Mouse (Mus musculus): ENCODE measurements around the gene Slc20a1. TPM values are rescaled to one million over a fixed set of nuclear protein-coding genes. Genes with fewer than 3 reads are reported as not detected.

The Slc20a1 gene
- polyA plus RNA-seq, 1 experiment: 72.7 TPM

DNA sequence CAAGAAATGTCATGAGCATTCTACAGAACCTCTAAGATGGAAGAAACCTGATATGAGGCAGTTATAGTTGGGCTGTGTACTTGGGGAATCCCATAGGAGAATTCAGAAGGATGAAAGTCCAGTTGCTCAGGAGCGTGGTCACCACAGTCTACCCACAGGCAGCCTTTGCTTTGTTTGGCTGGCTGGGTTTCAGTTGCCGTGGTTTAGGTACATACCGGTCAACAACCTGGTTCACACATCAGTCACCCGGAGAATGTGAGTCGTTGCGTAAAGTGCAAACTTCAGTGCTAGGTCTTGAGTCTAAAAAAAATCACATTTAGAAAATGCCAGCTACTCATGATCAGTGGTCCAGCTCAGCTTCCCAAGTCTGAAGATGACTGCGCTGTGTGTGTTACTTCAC, 14.0 kb downstream of the Slc20a1 start:
- DNase-seq (ENCODE audit: low read depth): no peak
- TF ChIP-seq POLR2A (IDR thresholded peaks at IDR 0.05; ENCODE audit: borderline replicate concordance, extremely low read depth, insufficient read depth, insufficient read length, poor library complexity, severe bottlenecking): no peak
- TF ChIP-seq CTCF (IDR thresholded peaks at IDR 0.05; ENCODE audit: borderline replicate concordance, extremely low read depth, insufficient read depth, insufficient read length): no peak

DNA sequence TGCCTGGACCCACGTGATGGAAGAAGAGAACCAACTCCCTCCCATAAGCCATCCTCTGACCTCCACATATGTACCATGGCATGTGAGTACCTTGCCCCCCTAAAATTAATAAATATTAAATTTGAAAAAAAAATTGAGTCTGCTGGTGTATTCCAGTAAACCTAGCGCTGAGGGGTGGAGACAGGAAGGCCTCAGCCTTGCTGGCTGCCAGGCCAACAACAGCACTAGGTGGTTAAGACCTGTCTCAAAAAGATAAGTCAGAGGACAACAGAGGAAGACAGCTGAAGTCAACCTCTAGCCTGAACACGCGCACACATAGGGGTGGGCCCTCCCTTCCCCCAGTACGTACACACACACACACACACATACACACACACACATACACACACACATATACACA, 16.2 kb downstream of the Slc20a1 start:
- no peak for TF ChIP-seq CTCF (IDR thresholded peaks at IDR 0.05; ENCODE audit: borderline replicate concordance, extremely low read depth, insufficient read depth, insufficient read length)
- TF ChIP-seq POLR2A (IDR thresholded peaks at IDR 0.05; ENCODE audit: borderline replicate concordance, extremely low read depth, insufficient read depth, insufficient read length, poor library complexity, severe bottlenecking): no peak

DNA sequence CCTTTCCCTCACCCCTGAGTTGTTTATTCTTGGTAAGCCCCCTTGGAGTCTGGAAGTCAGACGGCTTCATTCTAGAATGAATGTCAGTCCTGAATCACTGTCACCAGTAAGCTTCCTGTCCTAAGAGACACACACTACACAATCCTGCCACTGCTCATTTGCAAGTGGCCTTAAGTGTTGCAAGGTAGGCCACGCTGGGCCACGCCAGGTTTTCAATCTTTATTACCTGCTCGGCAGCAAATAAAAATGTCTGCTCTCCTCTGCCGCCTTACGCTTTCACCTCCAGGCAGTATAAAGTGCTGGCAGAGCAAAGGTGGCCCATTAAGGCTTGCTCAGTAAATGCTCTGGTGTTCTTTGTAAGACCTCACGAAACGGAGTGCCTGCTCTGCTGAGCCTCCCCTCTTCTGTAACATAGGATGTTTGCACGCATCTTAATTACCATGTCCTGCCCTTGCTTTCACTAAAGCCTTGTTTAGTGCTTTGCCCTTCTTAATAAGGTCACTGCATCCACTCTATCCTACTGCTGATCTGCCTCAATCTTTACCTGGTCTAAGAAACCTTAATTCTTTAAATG, 19.1 kb downstream of the Slc20a1 start:
- TF ChIP-seq POLR2A (IDR thresholded peaks at IDR 0.05; ENCODE audit: borderline replicate concordance, extremely low read depth, insufficient read depth, insufficient read length, poor library complexity, severe bottlenecking) (no peak), CTCF (IDR thresholded peaks at IDR 0.05; ENCODE audit: borderline replicate concordance, extremely low read depth, insufficient read depth, insufficient read length) (no peak)
- DNase-seq (ENCODE audit: low read depth): no peak

More for the DNA sequence above, 16.2 kb downstream of the Slc20a1 start:
- no peak for DNase-seq (ENCODE audit: low read depth)

DNA sequence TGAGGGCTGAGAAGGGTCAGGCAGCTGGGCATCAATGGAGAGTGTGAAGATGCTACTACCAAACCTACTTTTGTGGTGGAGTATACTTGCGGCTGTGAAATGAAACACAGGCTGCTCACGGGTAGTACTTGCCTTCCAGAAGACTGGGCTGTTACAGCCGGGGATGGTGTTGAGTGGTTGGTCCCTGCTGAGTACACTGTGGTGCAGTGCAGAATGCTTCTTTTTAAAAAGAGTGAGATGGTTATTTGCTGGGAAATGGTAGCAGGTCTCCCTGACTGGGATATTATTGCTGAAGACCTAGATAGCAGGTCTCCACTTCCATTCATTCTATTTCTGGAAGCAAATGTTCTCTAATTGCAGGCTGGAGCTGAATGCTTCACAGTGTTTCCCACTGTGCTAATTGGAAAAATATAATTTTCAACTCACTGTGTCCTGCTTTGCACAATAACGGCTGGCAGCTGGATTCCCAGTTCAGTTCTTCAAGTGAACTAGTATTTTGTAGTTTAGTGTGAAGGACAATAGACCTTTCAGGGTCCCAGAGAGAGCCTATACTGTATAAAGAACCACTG, 20.1 kb downstream of the Slc20a1 start:
- peak; percentile 61 for DNase-seq (ENCODE audit: low read depth)
- no peak for TF ChIP-seq CTCF (IDR thresholded peaks at IDR 0.05; ENCODE audit: borderline replicate concordance, extremely low read depth, insufficient read depth, insufficient read length)
- no peak for TF ChIP-seq POLR2A (IDR thresholded peaks at IDR 0.05; ENCODE audit: borderline replicate concordance, extremely low read depth, insufficient read depth, insufficient read length, poor library complexity, severe bottlenecking)

DNA sequence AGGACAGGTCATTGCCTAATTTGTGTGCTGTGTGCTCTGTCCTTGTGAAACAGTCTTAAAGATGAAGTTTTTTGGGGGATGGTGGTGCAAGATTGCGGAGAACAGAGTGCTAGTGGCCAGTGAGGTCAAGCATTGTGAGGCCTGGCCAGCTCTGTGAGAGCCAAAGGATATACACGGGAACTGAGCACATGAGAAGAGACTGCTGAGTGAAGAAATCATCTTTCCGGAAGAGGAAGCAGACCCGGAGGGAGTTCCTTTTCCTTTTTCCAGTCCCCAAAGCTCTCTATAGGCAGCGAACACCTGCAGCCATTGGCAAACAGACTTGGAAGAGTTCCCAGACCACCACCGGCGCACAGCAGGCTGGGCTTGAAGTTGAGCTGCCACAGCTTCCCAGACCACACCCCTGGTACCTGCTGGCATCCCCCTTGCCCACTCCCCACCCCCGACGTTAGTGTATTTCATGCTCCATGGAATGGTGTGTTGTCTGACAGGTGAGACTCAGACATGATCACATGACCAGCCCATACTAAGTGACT, 22.6 kb downstream of the Slc20a1 start:
- no peak for TF ChIP-seq POLR2A (IDR thresholded peaks at IDR 0.05; ENCODE audit: borderline replicate concordance, extremely low read depth, insufficient read depth, insufficient read length, poor library complexity, severe bottlenecking)
- TF ChIP-seq CTCF (IDR thresholded peaks at IDR 0.05; ENCODE audit: borderline replicate concordance, extremely low read depth, insufficient read depth, insufficient read length): no peak
- peak; percentile 16 for DNase-seq (ENCODE audit: low read depth)

DNA sequence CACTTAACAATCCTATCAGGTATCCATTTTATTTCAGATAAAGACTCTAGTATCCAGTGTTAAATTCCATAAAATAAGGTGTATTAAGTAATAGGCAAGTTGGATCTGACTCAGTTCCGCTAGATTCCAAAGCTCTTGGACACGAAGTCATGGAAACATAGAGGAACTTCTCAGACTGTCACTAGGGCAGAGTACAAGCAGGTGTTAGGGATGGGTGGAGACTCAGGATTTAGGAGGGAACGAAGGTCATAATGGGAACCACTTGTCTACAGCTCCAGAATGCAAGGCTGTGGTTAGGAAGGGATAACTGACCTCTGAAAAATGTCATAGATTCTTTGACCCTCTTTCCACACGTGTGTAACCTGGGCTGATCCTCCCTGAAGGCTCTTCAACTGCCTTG, 25.6 kb downstream of the Slc20a1 start:
- DNase-seq (ENCODE audit: low read depth): no peak

DNA sequence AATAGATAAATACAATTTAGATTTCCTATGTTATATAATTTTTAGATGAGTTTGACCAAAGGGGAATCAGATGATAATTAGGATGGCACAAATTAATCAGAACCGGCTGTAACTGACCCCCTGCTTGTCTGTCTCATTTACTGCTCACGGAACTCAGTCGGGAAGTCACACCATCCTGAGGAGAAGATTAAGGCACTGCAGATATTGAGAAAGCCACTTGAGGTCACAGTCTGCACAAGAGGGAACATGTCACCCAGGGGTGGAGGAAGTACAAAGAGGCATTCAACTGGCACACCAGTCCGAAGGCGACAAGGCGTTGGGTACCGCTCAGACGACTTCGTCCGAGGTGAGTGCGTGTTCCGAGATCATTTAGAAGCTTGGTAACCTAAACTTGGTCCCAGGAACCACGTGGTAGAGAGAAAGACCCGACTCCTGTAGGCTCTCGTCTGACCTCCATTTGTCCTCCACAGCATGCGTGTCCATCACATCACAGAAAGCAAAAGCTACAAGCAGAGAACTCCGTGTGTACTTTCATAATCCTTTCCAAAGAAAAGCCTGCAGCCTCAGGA, 26.8 kb downstream of the Slc20a1 start:
- no peak for DNase-seq (ENCODE audit: low read depth)
- TF ChIP-seq CTCF (IDR thresholded peaks at IDR 0.05; ENCODE audit: borderline replicate concordance, extremely low read depth, insufficient read depth, insufficient read length): no peak
- no peak for TF ChIP-seq POLR2A (IDR thresholded peaks at IDR 0.05; ENCODE audit: borderline replicate concordance, extremely low read depth, insufficient read depth, insufficient read length, poor library complexity, severe bottlenecking)

More for the DNA sequence above, 25.6 kb downstream of the Slc20a1 start:
- no peak for TF ChIP-seq POLR2A (IDR thresholded peaks at IDR 0.05; ENCODE audit: borderline replicate concordance, extremely low read depth, insufficient read depth, insufficient read length, poor library complexity, severe bottlenecking)
- no peak for TF ChIP-seq CTCF (IDR thresholded peaks at IDR 0.05; ENCODE audit: borderline replicate concordance, extremely low read depth, insufficient read depth, insufficient read length)

DNA sequence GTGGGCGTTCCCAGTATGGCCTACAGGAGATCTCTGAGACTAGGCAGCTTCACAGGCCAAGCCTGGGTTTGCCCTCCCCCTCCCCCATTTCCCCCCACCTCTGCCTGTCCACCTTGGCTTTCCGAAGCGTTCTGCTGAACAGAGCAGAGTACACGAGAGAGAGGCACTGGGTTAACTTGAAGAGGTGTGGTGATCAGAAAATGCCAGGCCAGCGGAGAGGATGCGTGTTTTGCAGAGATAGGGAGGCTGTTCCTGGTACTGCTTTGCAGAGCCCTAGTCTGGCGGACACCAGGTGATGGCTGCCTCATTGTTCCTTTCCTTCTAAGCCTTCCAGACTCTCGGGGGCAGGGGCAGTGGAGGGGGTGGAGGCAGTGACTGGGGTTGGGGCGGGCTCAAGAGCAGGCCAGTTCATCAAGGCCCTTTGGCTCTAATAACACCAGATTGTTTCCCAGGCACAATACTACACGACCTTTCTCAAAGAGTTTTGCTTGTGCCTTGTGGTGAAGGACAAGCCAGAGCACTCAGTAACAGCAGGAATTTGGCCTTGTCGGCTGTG, 27.8 kb downstream of the Slc20a1 start:
- no peak for TF ChIP-seq CTCF (IDR thresholded peaks at IDR 0.05; ENCODE audit: borderline replicate concordance, extremely low read depth, insufficient read depth, insufficient read length)
- no peak for DNase-seq (ENCODE audit: low read depth)

DNA sequence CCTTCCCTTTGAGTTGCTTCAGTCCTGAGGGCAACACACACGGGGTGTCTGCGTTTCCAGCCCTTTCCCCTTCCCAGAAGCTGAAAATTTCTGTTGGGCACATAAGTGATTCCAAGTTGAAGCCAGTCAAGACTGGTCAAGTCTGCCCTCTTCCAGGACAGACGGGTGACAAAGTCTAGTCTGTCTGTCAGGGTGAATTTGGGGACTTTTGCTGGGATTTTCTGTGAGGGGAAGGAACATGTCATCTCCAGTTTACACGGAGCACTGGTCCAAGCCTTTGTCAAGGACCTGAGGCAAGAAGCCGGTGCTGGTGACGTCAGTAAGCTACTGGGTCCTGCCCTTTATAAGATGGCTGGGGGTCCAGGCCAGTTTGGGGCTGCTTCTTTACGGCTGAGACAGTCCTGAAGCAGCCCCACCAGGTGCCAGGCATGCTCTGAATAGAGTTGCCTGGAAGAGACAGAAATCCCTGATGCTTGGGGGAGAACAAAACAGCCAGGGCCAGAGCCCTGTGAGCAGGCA, 28.5 kb downstream of the Slc20a1 start:
- TF ChIP-seq CTCF (IDR thresholded peaks at IDR 0.05; ENCODE audit: borderline replicate concordance, extremely low read depth, insufficient read depth, insufficient read length): no peak
- no peak for TF ChIP-seq POLR2A (IDR thresholded peaks at IDR 0.05; ENCODE audit: borderline replicate concordance, extremely low read depth, insufficient read depth, insufficient read length, poor library complexity, severe bottlenecking)

DNA sequence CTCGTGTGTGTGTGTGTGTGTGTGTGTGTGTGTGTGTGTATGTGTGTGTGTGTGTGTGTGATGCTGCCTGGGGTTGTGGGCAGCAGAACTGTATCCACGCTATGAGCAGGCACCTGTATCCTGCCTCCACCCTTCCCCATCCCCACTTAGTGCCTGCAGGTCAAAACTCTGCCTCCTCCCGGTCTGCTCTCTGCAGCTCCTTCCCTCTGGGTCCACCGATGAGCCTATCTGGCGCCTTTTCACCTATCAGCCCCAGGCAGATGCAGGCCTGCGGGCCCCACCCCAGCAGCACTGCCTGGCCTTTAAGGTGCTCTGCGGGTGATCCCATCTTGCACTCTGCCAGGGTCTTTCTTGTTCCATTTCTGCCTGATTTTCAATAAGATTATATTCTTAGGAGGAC, 29.1 kb downstream of the Slc20a1 start:
- TF ChIP-seq CTCF (IDR thresholded peaks at IDR 0.05; ENCODE audit: borderline replicate concordance, extremely low read depth, insufficient read depth, insufficient read length) (no peak), POLR2A (IDR thresholded peaks at IDR 0.05; ENCODE audit: borderline replicate concordance, extremely low read depth, insufficient read depth, insufficient read length, poor library complexity, severe bottlenecking) (no peak)
- no peak for DNase-seq (ENCODE audit: low read depth)

More for the DNA sequence above, 28.5 kb downstream of the Slc20a1 start:
- no peak for DNase-seq (ENCODE audit: low read depth)

DNA sequence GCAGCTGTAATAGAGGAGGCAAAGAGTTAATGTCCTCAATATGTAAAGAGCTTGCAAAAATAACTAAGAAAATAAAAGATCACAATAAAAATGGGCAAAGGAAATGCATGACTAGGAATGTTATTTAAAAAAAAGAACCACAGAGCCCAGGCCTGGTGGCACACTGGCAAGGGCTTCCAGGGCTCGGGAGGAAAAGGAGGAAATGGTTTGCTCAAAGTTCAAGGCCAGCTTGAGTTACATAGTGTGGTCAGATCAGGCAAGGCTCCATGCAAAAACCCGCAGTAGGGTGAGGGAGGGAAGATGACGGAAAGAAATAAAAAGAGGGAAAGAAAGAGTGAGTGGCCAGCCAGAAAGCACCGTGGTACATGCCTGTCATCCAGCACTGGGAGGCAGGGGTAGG, 30.0 kb downstream of the Slc20a1 start:
- DNase-seq (ENCODE audit: low read depth): no peak
- no peak for TF ChIP-seq POLR2A (IDR thresholded peaks at IDR 0.05; ENCODE audit: borderline replicate concordance, extremely low read depth, insufficient read depth, insufficient read length, poor library complexity, severe bottlenecking)
- TF ChIP-seq CTCF (IDR thresholded peaks at IDR 0.05; ENCODE audit: borderline replicate concordance, extremely low read depth, insufficient read depth, insufficient read length): no peak

Data from brain, embryonic 14.5 days (tissue).